Mouse (Mus musculus): Measurements from ENCODE around the gene Map3k20. TPM values are rescaled to one million over a fixed set of nuclear protein-coding genes. Genes with fewer than 3 reads are reported as not detected.

Gene Map3k20
- polyA plus RNA-seq, 1 experiment from 2014 or later = 3.8 TPM

DNA sequence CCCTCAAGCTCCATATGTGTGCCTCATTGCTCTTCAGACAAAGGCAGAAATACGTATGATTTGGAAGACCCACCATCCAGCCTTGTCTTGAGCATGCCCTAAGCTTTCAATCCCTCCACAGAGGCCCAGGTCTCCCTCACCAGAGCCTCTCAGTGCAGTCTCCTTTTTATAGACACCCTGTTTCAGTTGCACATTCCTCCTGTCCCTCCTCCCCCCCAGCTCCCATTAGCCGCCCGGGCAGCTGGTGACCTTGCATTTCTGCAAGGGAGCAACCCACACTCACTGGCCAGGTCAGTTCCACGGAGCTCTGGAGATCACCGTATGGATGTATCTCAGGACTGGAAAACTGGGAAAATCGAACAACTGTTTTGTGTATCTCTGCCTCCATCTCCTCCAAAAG, 105.0 kb downstream of the Map3k20 start:
- Histone ChIP-seq H3K9ac (replicated peaks) (no peak overlapping the region), H3K27me3 (replicated peaks) (no peaks in the 10 kb centered on the region), H3K4me2 (no peak overlapping the region), H3K4me1 (0 out of 2 replicates have a peak, but pooled peaks cover 3% of the 10 kb centered on the region), H3K9me3 (replicated peaks) (no peaks in the 10 kb centered on the region), H3K27ac (replicated peaks) (no peak overlapping the region), H3K4me3 (replicated peaks) (no peak overlapping the region), H3K36me3 (no peaks in the 10 kb centered on the region)
- 80% methylated on average over 6 of the region's 6 CpGs for WGBS
- no peak for ATAC-seq (ENCODE audit: low FRiP score)

DNA sequence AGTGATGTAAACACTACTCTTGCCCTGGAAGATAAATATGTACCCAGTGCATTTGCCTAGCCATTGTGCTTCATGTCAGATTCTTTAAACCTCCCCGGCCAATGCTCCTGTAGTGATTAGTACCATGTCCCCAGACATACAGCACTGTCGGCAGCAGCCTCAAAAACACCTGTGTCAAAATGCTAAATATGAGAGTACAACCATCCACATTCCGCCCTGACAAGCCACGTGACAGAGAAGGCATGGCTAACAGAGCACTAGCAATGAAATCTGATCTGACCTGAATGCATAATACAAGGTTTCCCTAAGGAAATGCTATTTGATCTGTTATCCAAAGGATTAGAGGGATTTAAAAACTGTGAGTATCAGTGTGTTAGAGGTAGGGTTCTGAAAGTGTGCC, 105.6 kb downstream of the Map3k20 start:
- Histone ChIP-seq H3K4me1 (0 out of 2 replicates have a peak, but pooled peaks cover 3% of the 10 kb centered on the region), H3K4me3 (replicated peaks) (no peak overlapping the region), H3K4me2 (no peak overlapping the region), H3K27me3 (replicated peaks) (no peaks in the 10 kb centered on the region), H3K9me3 (replicated peaks) (no peaks in the 10 kb centered on the region), H3K9ac (replicated peaks) (no peak overlapping the region), H3K27ac (replicated peaks) (no peak overlapping the region), H3K36me3 (no peaks in the 10 kb centered on the region)
- 50% methylated on average over 4 of the region's 4 CpGs for WGBS
- ATAC-seq (ENCODE audit: low FRiP score) = no peak

DNA sequence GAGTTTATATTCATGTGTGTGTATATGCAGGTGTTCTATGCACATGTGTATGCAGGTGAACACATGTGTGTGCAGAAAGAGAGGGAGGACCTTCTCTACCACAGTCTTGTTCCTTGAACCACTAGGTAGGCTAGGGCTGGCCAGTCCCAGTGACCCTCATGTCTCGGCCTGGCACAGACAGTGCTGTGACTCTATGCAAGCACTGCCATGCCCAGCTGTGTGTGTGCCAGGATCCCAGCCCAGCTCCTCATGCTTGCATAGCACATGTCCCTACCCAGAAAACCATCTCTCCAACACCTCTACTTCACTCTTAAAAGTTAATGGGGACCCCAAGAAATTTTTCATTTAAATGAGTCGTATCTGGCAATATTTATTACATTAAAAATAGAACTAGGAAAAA, 106.3 kb downstream of the Map3k20 start:
- WGBS = 94% methylated on average over 2 of the region's 2 CpGs
- ATAC-seq (ENCODE audit: low FRiP score) = no peak
- no peak overlapping the region for H3K27ac ChIP-seq (replicated peaks)

DNA sequence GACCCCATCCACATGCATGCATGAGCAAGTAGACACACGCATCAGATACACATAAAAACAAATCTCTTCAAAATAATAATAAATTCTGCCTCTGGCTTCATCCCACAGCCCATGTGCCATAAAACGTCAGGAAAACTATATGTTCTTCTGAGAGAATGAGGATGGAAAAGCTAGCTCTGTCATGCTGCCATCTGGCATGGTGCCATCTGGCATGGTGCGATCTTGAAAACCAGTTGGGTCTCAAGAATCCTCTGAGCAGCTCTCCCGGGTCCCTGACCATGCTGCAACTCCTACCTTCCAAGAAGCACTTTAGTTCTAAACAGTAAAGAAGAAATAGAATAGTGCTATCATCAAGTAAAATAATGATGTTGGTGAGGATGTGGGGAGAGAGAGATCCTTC, 106.9 kb downstream of the Map3k20 start:
- 0 out of 2 replicates have a peak, but pooled peaks cover 3% of the 10 kb centered on the region for H3K4me1 ChIP-seq
- H3K36me3 ChIP-seq = no peaks in the 10 kb centered on the region
- WGBS = 51% methylated on average over 4 of the region's 4 CpGs
- no peak overlapping the region for H3K27ac ChIP-seq (replicated peaks)
- H3K4me3 ChIP-seq (replicated peaks) = no peak overlapping the region
- H3K9me3 ChIP-seq (replicated peaks) = no peaks in the 10 kb centered on the region
- ATAC-seq (ENCODE audit: low FRiP score) = no peak
- no peak overlapping the region for H3K9ac ChIP-seq (replicated peaks)
- H3K27me3 ChIP-seq (replicated peaks) = no peaks in the 10 kb centered on the region
- no peak overlapping the region for H3K4me2 ChIP-seq

More for the DNA sequence above, 106.3 kb downstream of the Map3k20 start:
- no peak overlapping the region for H3K4me2 ChIP-seq
- no peaks in the 10 kb centered on the region for H3K27me3 ChIP-seq (replicated peaks)
- H3K4me1 ChIP-seq = 0 out of 2 replicates have a peak, but pooled peaks cover 3% of the 10 kb centered on the region
- no peak overlapping the region for H3K9ac ChIP-seq (replicated peaks)
- H3K9me3 ChIP-seq (replicated peaks) = no peaks in the 10 kb centered on the region
- H3K4me3 ChIP-seq (replicated peaks) = no peak overlapping the region
- H3K36me3 ChIP-seq = no peaks in the 10 kb centered on the region

DNA sequence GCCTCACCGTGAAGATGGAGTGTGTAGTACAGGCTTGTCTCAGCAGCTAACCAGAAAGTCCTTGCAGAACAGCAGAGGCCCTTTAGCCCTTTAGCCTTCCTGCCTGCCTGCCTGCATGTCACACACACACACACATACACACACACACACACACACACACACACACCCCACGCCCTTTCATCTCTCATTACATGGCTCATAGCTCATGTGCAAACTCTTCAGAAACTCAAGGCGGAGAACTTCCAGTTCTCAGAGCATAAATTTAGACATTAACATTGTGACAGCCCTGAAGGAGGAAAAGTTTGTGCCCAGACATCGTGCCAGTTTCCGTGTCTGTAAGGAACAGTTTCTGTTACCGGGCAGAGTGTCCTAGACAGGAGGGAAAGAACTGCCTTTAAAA, 111.5 kb downstream of the Map3k20 start:
- Histone ChIP-seq H3K36me3 (no peaks in the 10 kb centered on the region), H3K4me3 (replicated peaks) (no peak overlapping the region), H3K4me2 (no peak overlapping the region), H3K4me1 (no peaks in the 10 kb centered on the region), H3K27ac (replicated peaks) (no peak overlapping the region), H3K9me3 (replicated peaks) (no peaks in the 10 kb centered on the region), H3K27me3 (replicated peaks) (no peaks in the 10 kb centered on the region), H3K9ac (replicated peaks) (no peak overlapping the region)
- WGBS = 59% methylated on average over 6 of the region's 6 CpGs
- no peak for ATAC-seq (ENCODE audit: low FRiP score)

DNA sequence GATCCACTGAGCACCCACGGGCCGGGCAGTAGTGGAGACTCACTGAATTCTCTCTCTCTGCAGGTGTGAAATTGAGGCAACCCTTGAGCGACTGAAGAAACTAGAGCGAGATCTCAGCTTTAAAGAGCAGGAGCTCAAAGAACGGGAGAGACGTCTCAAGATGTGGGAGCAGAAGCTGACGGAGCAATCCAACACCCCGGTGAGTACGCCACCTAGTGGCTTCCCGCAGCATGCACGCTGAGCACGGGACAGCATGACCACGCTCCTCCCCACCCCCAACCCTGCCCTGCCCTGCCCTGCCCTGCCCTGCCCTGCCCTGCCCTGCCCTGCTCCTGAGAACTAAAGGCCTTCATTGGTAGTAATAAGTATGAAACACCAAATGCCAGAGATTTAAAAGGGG, 112.8 kb downstream of the Map3k20 start:
- Histone ChIP-seq H3K27ac (replicated peaks) (no peak overlapping the region), H3K4me3 (replicated peaks) (no peak overlapping the region), H3K9ac (replicated peaks) (no peak overlapping the region), H3K27me3 (replicated peaks) (no peaks in the 10 kb centered on the region), H3K36me3 (no peaks in the 10 kb centered on the region), H3K4me1 (no peaks in the 10 kb centered on the region), H3K4me2 (no peak overlapping the region), H3K9me3 (replicated peaks) (no peaks in the 10 kb centered on the region)
- no peak for ATAC-seq (ENCODE audit: low FRiP score)
- whole genome bisulfite sequencing = 34% methylated on average over 13 of the region's 13 CpGs

DNA sequence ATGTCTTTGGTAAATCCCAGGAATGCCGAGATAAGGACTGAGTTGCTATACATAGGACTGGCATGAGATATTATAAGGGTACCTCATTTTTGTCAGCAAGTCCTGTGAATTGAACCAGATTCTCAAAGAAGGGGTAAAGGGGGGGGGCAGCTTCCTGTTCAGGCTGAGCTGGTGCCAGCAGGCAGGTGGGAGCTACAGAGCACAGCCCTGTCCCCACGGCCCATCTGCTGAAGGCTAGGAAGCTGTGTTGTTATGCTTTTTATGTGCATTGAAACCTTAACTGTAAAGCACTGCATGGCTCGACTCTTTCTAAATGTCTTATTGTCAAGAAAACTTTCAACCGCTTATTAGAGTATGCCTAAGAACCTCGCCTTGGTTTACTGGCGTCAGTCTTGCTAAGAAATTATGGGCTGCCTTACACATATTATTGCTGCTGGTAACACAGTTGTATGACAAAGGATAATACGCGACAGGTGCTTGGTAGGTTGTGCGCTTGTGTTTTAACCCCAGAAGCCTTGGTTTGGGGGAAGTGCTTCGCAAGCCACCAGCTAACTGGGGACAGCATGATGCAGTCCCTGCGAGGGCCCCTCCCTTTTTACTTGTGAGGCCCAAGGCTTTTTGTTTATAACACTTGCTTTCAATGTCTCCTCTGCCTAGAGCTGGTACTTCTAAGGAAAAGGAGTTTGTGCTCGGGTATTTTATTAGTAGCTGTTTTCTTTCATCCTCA, 114.2 kb downstream of the Map3k20 start:
- no peak overlapping the region for H3K27ac ChIP-seq (replicated peaks)
- no peak overlapping the region for H3K4me3 ChIP-seq (replicated peaks)
- no peak for ATAC-seq (ENCODE audit: low FRiP score)
- no peaks in the 10 kb centered on the region for H3K27me3 ChIP-seq (replicated peaks)
- no peak overlapping the region for H3K9ac ChIP-seq (replicated peaks)
- no peaks in the 10 kb centered on the region for H3K4me1 ChIP-seq
- H3K9me3 ChIP-seq (replicated peaks) = no peaks in the 10 kb centered on the region
- 54% methylated on average over 12 of the region's 12 CpGs for WGBS
- H3K4me2 ChIP-seq = no peak overlapping the region
- no peaks in the 10 kb centered on the region for H3K36me3 ChIP-seq

DNA sequence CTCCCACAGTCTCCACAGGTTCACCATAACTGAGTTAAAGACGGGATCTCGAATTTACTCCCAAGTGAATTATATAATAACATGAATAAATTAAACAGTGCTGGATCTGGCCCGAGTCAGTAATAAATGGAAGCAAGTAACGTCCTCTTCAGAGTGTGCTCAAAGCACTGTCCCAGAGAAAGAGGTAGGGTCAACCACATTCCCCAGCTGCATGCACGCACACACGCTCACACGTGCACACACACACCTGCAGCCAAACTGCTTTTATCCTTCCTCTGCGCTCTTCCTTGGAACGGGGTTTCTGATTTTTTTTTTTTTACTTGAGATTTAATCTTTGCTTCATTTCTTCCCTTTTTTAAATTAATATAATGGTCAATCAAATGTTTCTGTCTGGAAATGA, 115.9 kb downstream of the Map3k20 start:
- Histone ChIP-seq H3K27me3 (replicated peaks) (no peaks in the 10 kb centered on the region), H3K4me3 (replicated peaks) (no peak overlapping the region), H3K4me1 (no peaks in the 10 kb centered on the region), H3K27ac (replicated peaks) (no peak overlapping the region), H3K36me3 (no peaks in the 10 kb centered on the region), H3K4me2 (no peak overlapping the region), H3K9me3 (replicated peaks) (no peaks in the 10 kb centered on the region), H3K9ac (replicated peaks) (no peak overlapping the region)
- no peak for ATAC-seq (ENCODE audit: low FRiP score)
- WGBS = 74% methylated on average over 9 of the region's 9 CpGs

DNA sequence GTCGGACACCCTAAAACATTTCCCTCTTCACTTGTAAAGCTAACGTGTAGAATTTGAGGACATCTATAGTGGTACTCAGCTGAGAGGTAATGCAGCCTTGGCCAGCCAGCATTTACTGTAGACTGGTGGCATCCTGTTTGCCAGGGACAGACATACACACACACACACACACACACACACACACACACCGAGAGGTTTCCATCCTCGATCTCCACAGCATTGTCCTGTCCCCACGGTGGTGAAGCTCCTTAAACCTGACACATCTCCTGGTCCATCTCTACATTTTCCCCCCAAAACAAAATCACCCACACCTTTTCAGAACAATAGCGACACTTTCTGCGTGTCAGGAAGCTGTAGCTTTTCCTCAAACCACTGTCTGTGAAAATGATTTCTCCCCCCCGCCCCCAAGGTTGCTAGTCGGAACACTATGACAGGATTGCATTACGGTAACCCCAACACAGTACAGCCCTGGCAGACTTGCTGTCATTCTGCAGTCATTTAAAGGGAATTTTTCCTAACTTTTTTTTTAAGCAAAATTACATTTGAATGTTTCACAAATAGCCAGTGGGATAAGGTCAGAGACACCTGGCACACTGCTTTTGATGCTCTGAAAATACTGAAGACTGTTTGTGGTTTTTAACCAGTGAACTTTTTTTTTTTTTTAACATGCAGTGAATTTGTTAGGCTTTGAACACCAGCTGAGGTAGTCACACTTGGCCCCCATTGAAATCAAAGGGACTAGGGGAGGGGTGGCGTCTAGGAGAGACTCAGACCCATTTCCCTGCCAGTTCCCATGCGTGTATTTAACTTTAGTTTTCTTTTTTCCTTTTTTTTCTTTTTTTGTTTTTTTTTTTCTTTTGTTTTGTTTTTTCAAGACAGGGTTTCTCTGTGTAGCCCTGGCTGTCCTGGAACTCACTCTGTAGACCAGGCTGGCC, 120.5 kb downstream of the Map3k20 start:
- Histone ChIP-seq H3K27ac (replicated peaks) (no peak overlapping the region), H3K4me3 (replicated peaks) (no peak overlapping the region), H3K27me3 (replicated peaks) (no peaks in the 10 kb centered on the region), H3K4me1 (no peaks in the 10 kb centered on the region), H3K9ac (replicated peaks) (no peak overlapping the region), H3K9me3 (replicated peaks) (no peaks in the 10 kb centered on the region), H3K4me2 (no peak overlapping the region), H3K36me3 (no peaks in the 10 kb centered on the region)
- WGBS = 88% methylated on average over 12 of the region's 12 CpGs
- ATAC-seq (ENCODE audit: low FRiP score) = no peak

DNA sequence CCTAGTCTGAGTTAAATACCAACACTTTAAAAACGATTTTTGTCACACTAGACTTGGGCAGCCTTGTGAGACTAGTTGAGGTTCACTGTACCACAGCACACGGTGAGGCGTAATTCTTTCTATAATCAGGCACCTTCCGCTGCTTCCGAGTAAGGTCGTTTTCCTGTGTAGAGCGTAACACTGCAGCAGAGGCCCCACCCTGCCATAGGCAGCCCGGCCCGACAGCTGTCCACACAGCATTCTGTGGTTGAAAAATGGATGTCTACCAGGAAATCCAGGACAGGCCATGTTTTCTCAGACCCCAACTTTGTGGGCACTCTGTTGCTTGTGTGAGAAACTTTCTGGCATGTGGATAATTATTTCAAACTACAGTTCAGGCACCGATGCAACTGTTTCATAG, 121.3 kb downstream of the Map3k20 start:
- Histone ChIP-seq H3K9me3 (replicated peaks) (no peaks in the 10 kb centered on the region), H3K27me3 (replicated peaks) (no peaks in the 10 kb centered on the region), H3K4me3 (replicated peaks) (no peak overlapping the region), H3K4me2 (no peak overlapping the region), H3K9ac (replicated peaks) (no peak overlapping the region), H3K36me3 (no peaks in the 10 kb centered on the region), H3K27ac (replicated peaks) (no peak overlapping the region), H3K4me1 (no peaks in the 10 kb centered on the region)
- 55% methylated on average over 10 of the region's 10 CpGs for WGBS
- no peak for ATAC-seq (ENCODE audit: low FRiP score)

DNA sequence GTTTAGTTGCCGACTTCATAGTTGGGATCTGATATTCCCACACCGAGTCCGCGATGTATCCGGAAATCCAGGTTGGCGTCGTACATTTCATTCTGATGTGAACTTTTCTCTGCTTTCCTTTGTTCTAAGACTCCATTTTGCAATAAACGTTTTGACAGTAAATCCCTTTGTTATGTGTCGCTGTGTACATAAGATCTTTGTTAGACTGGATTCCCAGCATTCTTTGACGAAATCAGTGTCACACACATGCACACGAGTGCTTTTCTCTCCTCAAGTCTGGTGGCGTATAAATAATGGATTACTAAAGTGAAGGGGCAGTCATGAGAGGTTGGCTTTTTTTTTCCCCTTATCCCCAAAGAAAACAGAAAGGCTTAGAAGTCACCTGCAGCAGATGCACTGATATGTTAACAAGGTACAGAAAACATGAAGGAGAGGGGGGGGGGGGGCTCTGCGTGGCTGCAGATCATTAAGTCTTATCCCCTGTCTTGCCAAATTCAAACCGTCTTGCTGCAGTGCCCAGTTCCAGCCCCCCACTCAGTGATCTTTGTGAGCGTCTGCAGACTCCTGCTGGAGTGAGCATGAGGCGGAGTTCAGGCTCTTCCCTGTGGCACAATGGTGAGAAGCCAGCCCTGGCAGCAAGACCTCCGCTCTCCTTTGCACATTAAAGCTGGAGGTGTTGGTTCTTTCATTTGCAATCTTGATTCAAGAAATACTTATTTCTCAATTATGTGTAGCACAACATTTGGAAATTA, 122.1 kb downstream of the Map3k20 start:
- no peaks in the 10 kb centered on the region for H3K36me3 ChIP-seq
- H3K9me3 ChIP-seq (replicated peaks) = no peaks in the 10 kb centered on the region
- no peaks in the 10 kb centered on the region for H3K4me1 ChIP-seq
- ATAC-seq (ENCODE audit: low FRiP score) = no peak
- no peak overlapping the region for H3K4me3 ChIP-seq (replicated peaks)
- 63% methylated on average over 17 of the region's 17 CpGs for WGBS
- no peak overlapping the region for H3K27ac ChIP-seq (replicated peaks)
- no peak overlapping the region for H3K9ac ChIP-seq (replicated peaks)
- H3K27me3 ChIP-seq (replicated peaks) = no peaks in the 10 kb centered on the region
- no peak overlapping the region for H3K4me2 ChIP-seq

All from neural tube, embryonic 15.5 days (tissue).